Mouse (Mus musculus) B cell, adult (primary cell): ENCODE measurements around the gene Slc16a12. TPM values are rescaled to one million over a fixed set of nuclear protein-coding genes. Genes with fewer than 3 reads are reported as not detected.

Experiments
- total RNA-seq: library from RNA; stranded (reverse); gene quantifications from 4 replicates; pipeline ENCODE4 v1.2.4, GENCODE M21; 2023; ENCODE audit not compliant: inconsistent age

Slc16a12 gene
- total RNA-seq = not detected in 4 replicates

DNA sequence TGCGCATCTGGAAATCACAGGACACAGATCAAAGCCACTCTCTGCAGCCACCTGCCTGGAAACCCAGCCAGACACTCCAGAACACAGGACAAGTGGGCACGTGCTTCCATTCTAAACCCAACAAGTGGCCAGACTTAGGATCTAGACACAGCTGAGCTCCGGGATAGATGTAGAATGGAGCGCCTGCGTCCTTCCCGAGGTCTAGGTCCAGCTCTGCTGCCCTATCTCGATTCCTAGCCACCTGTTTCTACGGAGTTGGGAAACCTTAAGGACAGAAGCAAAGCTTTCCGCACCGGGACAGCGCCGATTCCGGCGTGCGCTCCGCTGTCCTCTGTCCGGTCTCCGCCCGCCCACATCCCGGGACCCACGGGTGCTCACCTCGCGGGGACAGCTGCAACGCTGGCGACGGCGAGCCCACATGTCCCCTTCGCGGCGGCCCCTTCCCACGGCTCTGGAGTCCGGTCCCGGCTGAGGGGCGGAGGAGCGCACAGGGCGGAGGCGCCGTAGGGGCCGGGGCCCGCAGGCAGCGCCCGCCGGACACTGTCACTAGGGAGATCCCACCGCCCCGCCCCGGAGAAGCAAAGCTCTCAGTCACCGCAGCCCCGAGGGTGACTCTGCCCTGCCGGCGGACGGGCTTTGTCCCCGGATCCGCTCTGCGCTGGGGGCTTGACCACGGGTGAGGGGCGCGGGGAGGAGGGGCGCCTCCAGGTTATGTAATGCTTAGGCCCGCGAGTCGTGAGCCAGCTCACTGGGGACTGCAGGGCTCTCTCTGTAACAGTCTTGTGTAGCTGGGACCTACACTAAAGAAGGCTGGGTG is at the start of gene Slc16a12:
Slc16a12 (minus strand) TSS at position 602 of the 817 bp plus-strand sequence.

DNA sequence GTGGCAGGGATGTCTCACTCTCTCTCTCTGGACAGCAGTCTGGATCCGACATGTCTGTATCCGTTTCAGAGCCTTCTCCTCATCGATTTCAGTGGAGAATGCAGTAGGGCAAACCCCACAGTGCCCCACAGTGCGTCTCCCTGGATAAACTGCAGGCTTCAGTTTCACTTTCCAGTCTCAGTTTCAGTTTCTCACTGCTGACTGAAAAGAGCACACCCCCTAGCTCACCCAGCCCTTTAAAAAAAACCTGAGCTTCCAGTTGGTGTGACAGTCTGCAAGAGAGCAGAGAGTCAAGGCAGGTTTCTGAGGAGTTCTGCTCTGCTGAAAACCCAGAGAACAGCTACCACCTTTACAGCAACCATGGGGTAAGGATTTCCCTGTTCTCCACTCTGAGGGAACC is 106.5 kb downstream of the Slc16a12 start, which contains the start of the genes Ifit1bl2 and Ifit1:
Ifit1bl2 (minus strand) TSS at position 121 of the 400 bp plus-strand sequence.
Ifit1 (plus strand) TSS at position 249 of the 400 bp plus-strand sequence.

Other genes with a start within 250 kb of the Slc16a12 start
- gene Lipa, start 219.8 kb downstream of the Slc16a12 start, total RNA-seq = 44.1 to 51.9 TPM (median 46.9 TPM) in 4 replicates
- 5.4 to 12.0 TPM (median 8.6 TPM) in 4 replicates for gene Ifit2, start 196.6 kb downstream of the Slc16a12 start, total RNA-seq
- 7.4 to 28.4 TPM (median 16.9 TPM) in 4 replicates for gene Ifit3, start 163.8 kb downstream of the Slc16a12 start, total RNA-seq
- 2.3 to 6.1 TPM (median 3.9 TPM) in 4 replicates for gene Ifit1bl1, start 145.3 kb downstream of the Slc16a12 start, total RNA-seq
- gene Ifit3b, start 139.3 kb downstream of the Slc16a12 start, total RNA-seq = 2.7 to 7.4 TPM (median 5.3 TPM) in 4 replicates
- 0.15 to 0.19 TPM in 2 of 4 replicates, not detected in the others for gene Ifit1bl2, start 106.5 kb downstream of the Slc16a12 start, total RNA-seq
- 1.9 to 7.6 TPM (median 3.3 TPM) in 4 replicates for gene Ifit1, start 106.4 kb downstream of the Slc16a12 start, total RNA-seq
- 4.8 to 7.0 TPM (median 5.8 TPM) in 4 replicates for gene Pank1, start 132.2 kb upstream of the Slc16a12 start, total RNA-seq
- gene Kif20b, start 175.1 kb upstream of the Slc16a12 start, total RNA-seq = 14.1 to 26.0 TPM (median 23.1 TPM) in 4 replicates